Mouse (Mus musculus) embryonic facial prominence, embryonic 10.5 days (tissue): ENCODE data around the gene Plch1. TPM values are rescaled to one million over a fixed set of nuclear protein-coding genes. Genes with fewer than 3 reads are reported as not detected.

Source experiments
- DNase-seq: peaks from one replicate; pipeline ENCODE4 v3.0.0-alpha.2; 2017; ENCODE audit warnings: low spot score
- H3K27ac ChIP-seq: fragments of 300-500 bp; sonication (generic); replicated peaks from 2 replicates; pipeline ENCODE4 v1.5.1; 2016; ENCODE audit warnings: mild to moderate bottlenecking
- H3K27me3 ChIP-seq: fragments of 300-500 bp; sonication (generic); replicated peaks from 2 replicates; pipeline ENCODE4 v1.6.1; 2016; ENCODE audit warnings: low read depth, mild to moderate bottlenecking; ENCODE audit not compliant: poor library complexity, severe bottlenecking
- H3K36me3 ChIP-seq: fragments of 300-500 bp; sonication (generic); replicated peaks from 2 replicates; pipeline ENCODE4 v1.6.1; 2016; ENCODE audit warnings: mild to moderate bottlenecking, moderate library complexity
- H3K4me1 ChIP-seq: fragments of 300-500 bp; sonication (generic); 2 replicates; pipeline ENCODE4 v1.6.1; 2016
- H3K4me3 ChIP-seq: fragments of 300-500 bp; sonication (generic); 2 replicates; pipeline ENCODE4 v1.5.1; 2016; ENCODE audit warnings: mild to moderate bottlenecking, moderate library complexity
- H3K9me3 ChIP-seq: fragments of 300-500 bp; sonication (generic); 2 replicates; pipeline ENCODE4 v1.6.1; 2016; ENCODE audit warnings: mild to moderate bottlenecking
- whole genome bisulfite sequencing: fragments of 180-500 bp; shearing (Covaris S2); methylation state at CpG from one replicate; pipeline ENCODE4 v1.1.7; 2016; 5-methylcytosine and 5-hydroxymethylcytosine counted together
- polyA plus RNA-seq: library from polyadenylated mRNA; unstranded; fragments of >200 nt; fragmentation: Nextera tagmentation; extraction: Ambion mirVana; gene quantifications from 2 replicates; pipeline ENCODE4 v1.2.1, GENCODE M21; 2016

Gene Plch1
- polyA plus RNA-seq, 1 experiment from 2014 or later: 10.5 TPM

GRCm38 (mm10) chr3:63849765-63850346 lies 49.4 kb downstream of the Plch1 start:
- Histone ChIP-seq H3K36me3 (no peaks in the 10 kb centered on the region), H3K4me3 (no peak overlapping the region), H3K27ac (no peak overlapping the region), H3K4me1 (peaks cover 7% of the 10 kb centered on the region; the same call in 1 of the 2 replicates), H3K9me3 (no peaks in the 10 kb centered on the region), H3K27me3 (no peaks in the 10 kb centered on the region)
- no peak for DNase-seq
- 58% methylated on average over 10 of the region's 10 CpGs for WGBS

GRCm38 (mm10) chr3:63844141-63844540 lies 55.1 kb downstream of the Plch1 start:
- 0 out of 2 replicates have a peak, but pooled peaks cover 2% of the 10 kb centered on the region for H3K4me1 ChIP-seq
- H3K9me3 ChIP-seq: no peaks in the 10 kb centered on the region
- no peaks in the 10 kb centered on the region for H3K36me3 ChIP-seq
- no peak overlapping the region for H3K4me3 ChIP-seq
- H3K27ac ChIP-seq: no peak overlapping the region
- DNase-seq: no peak
- no peaks in the 10 kb centered on the region for H3K27me3 ChIP-seq
- 59% methylated on average over 4 of the region's 4 CpGs for WGBS

- Histone ChIP-seq H3K9me3 (no peaks in the 10 kb centered on the region), H3K36me3 (no peaks in the 10 kb centered on the region), H3K4me1 (0 out of 2 replicates have a peak, but pooled peaks cover 2% of the 10 kb centered on the region), H3K4me3 (no peak overlapping the region), H3K27me3 (no peaks in the 10 kb centered on the region), H3K27ac (no peak overlapping the region)
- DNase-seq: no peak
- 68% methylated on average over 4 of the region's 4 CpGs for WGBS
Measured at GRCm38 (mm10) chr3:63842436-63842835, 56.8 kb downstream of the Plch1 start.

GRCm38 (mm10) chr3:63837750-63838149 lies 61.5 kb downstream of the Plch1 start:
- no peaks in the 10 kb centered on the region for H3K36me3 ChIP-seq
- H3K27ac ChIP-seq: no peak overlapping the region
- peaks cover 9% of the 10 kb centered on the region for H3K4me1 ChIP-seq
- no peak overlapping the region for H3K4me3 ChIP-seq
- H3K9me3 ChIP-seq: no peaks in the 10 kb centered on the region
- no peak for DNase-seq
- H3K27me3 ChIP-seq: no peaks in the 10 kb centered on the region

GRCm38 (mm10) chr3:63836937-63837632 lies 62.2 kb downstream of the Plch1 start:
- no peak for DNase-seq
- H3K4me3 ChIP-seq: no peak overlapping the region
- 91% methylated on average over 8 of the region's 8 CpGs for WGBS
- H3K36me3 ChIP-seq: no peaks in the 10 kb centered on the region
- no peaks in the 10 kb centered on the region for H3K27me3 ChIP-seq
- H3K27ac ChIP-seq: no peak overlapping the region
- H3K4me1 ChIP-seq: peaks cover 9% of the 10 kb centered on the region
- no peaks in the 10 kb centered on the region for H3K9me3 ChIP-seq

- H3K4me1 ChIP-seq: peaks cover 9% of the 10 kb centered on the region
- no peaks in the 10 kb centered on the region for H3K36me3 ChIP-seq
- DNase-seq: no peak
- H3K4me3 ChIP-seq: no peak overlapping the region
- H3K9me3 ChIP-seq: no peaks in the 10 kb centered on the region
- H3K27me3 ChIP-seq: no peaks in the 10 kb centered on the region
- no peak overlapping the region for H3K27ac ChIP-seq
Measured at GRCm38 (mm10) chr3:63835816-63836215, 63.5 kb downstream of the Plch1 start.

- DNase-seq: no peak
- Histone ChIP-seq H3K9me3 (no peaks in the 10 kb centered on the region), H3K36me3 (no peaks in the 10 kb centered on the region), H3K27ac (no peak overlapping the region), H3K27me3 (no peaks in the 10 kb centered on the region), H3K4me3 (no peak overlapping the region), H3K4me1 (peaks cover 5% of the 10 kb centered on the region; the same call in 1 of the 2 replicates)
- WGBS: 13% methylated on average over 1 of the region's 1 CpGs
Measured at GRCm38 (mm10) chr3:63823874-63824400, 75.3 kb downstream of the Plch1 start.

GRCm38 (mm10) chr3:63822631-63823030 lies 76.6 kb downstream of the Plch1 start:
- peaks cover 5% of the 10 kb centered on the region; the same call in 1 of the 2 replicates for H3K4me1 ChIP-seq
- DNase-seq: no peak
- no peak overlapping the region for H3K4me3 ChIP-seq
- no peaks in the 10 kb centered on the region for H3K9me3 ChIP-seq
- H3K27me3 ChIP-seq: no peaks in the 10 kb centered on the region
- H3K36me3 ChIP-seq: no peaks in the 10 kb centered on the region
- H3K27ac ChIP-seq: no peak overlapping the region

GRCm38 (mm10) chr3:63815131-63815530 lies 84.1 kb downstream of the Plch1 start:
- no peak overlapping the region for H3K27ac ChIP-seq
- H3K36me3 ChIP-seq: no peaks in the 10 kb centered on the region
- no peak overlapping the region for H3K4me3 ChIP-seq
- H3K4me1 ChIP-seq: no peaks in the 10 kb centered on the region
- no peaks in the 10 kb centered on the region for H3K9me3 ChIP-seq
- no peak for DNase-seq
- WGBS: 90% methylated on average over 3 of the region's 3 CpGs
- H3K27me3 ChIP-seq: no peaks in the 10 kb centered on the region

- no peak for DNase-seq
- H3K36me3 ChIP-seq: no peaks in the 10 kb centered on the region
- H3K4me3 ChIP-seq: no peak overlapping the region
- H3K4me1 ChIP-seq: no peaks in the 10 kb centered on the region
- H3K9me3 ChIP-seq: no peaks in the 10 kb centered on the region
- 83% methylated on average over 1 of the region's 1 CpGs for WGBS
- H3K27ac ChIP-seq: no peak overlapping the region
- H3K27me3 ChIP-seq: no peaks in the 10 kb centered on the region
Measured at GRCm38 (mm10) chr3:63814203-63814602, 85.1 kb downstream of the Plch1 start.

- Histone ChIP-seq H3K4me1 (peaks cover 9% of the 10 kb centered on the region), H3K9me3 (no peaks in the 10 kb centered on the region), H3K4me3 (no peak overlapping the region), H3K27ac (no peak overlapping the region), H3K36me3 (no peaks in the 10 kb centered on the region), H3K27me3 (no peaks in the 10 kb centered on the region)
- WGBS: 59% methylated on average over 1 of the region's 1 CpGs
- DNase-seq: no peak
Measured at GRCm38 (mm10) chr3:63806906-63807305, 92.4 kb downstream of the Plch1 start.

- Histone ChIP-seq H3K9me3 (no peaks in the 10 kb centered on the region), H3K4me1 (peaks cover 9% of the 10 kb centered on the region), H3K27me3 (no peaks in the 10 kb centered on the region), H3K36me3 (no peaks in the 10 kb centered on the region), H3K27ac (no peak overlapping the region), H3K4me3 (no peak overlapping the region)
- 88% methylated on average over 2 of the region's 2 CpGs for WGBS
- no peak for DNase-seq
Measured at GRCm38 (mm10) chr3:63805496-63805895, 93.8 kb downstream of the Plch1 start.

- Histone ChIP-seq H3K4me3 (no peak overlapping the region), H3K9me3 (no peaks in the 10 kb centered on the region), H3K27me3 (no peaks in the 10 kb centered on the region), H3K36me3 (no peaks in the 10 kb centered on the region), H3K4me1 (no peaks in the 10 kb centered on the region), H3K27ac (no peak overlapping the region)
- WGBS: 90% methylated on average over 5 of the region's 5 CpGs
- no peak for DNase-seq
Measured at GRCm38 (mm10) chr3:63800685-63801084, 98.6 kb downstream of the Plch1 start.
